Mouse (Mus musculus): ENCODE data around the gene Gm10670.
"Not testable (repeated sequence)": the region's sequence is repeated elsewhere in the genome, so short reads cannot be mapped to it uniquely, and the experiment has no call there.

Gm10670 gene

GRCm38 (mm10) chr7:20474825-20475224, at the start of gene Gm10670:
Gene Gm10670 (minus strand): TSS chr7:20474925.
- DNase-seq (ENCODE audit: low spot score): not testable (repeated sequence)

GRCm38 (mm10) chr7:20510434-20510833, 35.7 kb upstream of the Gm10670 start, which contains the start of gene Vmn1r103:
Gene Vmn1r103 (minus strand): TSS chr7:20510534.
- not testable (repeated sequence) for DNase-seq (ENCODE audit: low spot score)

GRCm38 (mm10) chr7:20442493-20442892, 32.2 kb downstream of the Gm10670 start, which contains the start of gene Vmn1r101:
Gene Vmn1r101 (minus strand): TSS chr7:20442593.
- not testable (repeated sequence) for DNase-seq (ENCODE audit: low spot score)
